Mouse (Mus musculus) gastrocnemius, postnatal 36 days (tissue): Measurements from ENCODE around the gene Mib2. TPM values are rescaled to one million over a fixed set of nuclear protein-coding genes. Genes with fewer than 3 reads are reported as not detected.
"Not testable (repeated sequence)": the region's sequence is repeated elsewhere in the genome, so short reads cannot be mapped to it uniquely, and the experiment has no call there.

Source experiments
- DNase-seq, 2 experiments: peaks; one replicate each; pipeline ENCODE4 v3.0.0; 2022
- intact Hi-C: fragments of 180-260 bp; cut with DNase I; formaldehyde crosslinking; loops from one replicate; pipeline ENCODE4 v1.15.1; 2025
- total RNA-seq, 2 experiments: library from RNA; stranded (reverse); gene quantifications; 2 replicates each; pipeline ENCODE4 v1.2.3; 2021

Gene Mib2
- total RNA-seq, 2 experiments from 2014 or later, result 13.8 to 15.2 TPM

DNA sequence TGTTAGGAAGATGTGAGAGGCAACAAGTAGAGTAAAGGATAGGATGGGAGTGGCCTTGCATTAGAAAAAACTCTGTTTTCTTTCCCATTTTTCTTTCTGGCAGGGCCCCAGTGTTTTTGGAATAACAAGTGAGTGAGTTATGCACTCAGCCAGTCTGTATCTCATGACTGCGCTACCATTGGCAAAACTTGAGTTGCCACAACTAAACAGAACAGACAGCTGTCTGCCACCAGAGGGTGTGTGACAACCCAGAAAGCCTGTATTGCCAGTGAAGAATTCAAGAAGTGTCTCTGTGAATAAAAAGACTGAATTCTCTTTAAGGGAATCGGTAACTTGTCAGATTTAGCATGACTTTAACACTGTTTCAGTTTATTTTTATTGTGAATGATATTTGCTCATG, 7.0 kb upstream of the Mib2 start:
- intact Hi-C loops, result no loop called here

DNA sequence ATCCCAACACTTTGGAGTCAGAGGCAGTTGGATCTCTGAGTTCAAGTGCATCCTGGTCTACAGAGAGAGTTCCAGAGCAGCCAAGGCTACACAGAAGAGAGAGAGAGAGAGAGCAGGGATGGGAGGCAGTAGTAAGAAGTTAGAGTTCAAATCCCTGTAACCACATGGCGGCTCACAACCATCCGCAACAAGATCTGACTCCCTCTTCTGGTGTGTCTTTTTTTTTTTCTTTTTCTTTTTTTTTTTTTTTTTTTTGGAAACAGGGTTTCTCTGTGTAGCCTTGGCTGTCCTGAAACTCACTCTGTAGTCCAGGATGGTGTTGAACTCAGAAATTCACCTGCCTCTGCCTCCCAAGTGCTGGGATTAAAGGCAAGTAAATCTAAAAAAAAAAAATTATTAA, 3.1 kb upstream of the Mib2 start:
- intact Hi-C loops, result no loop called here
- no peak for DNase-seq

More for the DNA sequence above, 7.0 kb upstream of the Mib2 start:
- no peak for DNase-seq

GRCm38 (mm10) chr4:155670236-155670635, 1.2 kb upstream of the Mib2 start:
- intact Hi-C loops, DNase-seq: not testable (repeated sequence)

- intact Hi-C loops, result no loop called here
- DNase-seq, result no peak
Measured at GRCm38 (mm10) chr4:155669598-155670075, 639 bp upstream of the Mib2 start.

- no peak for DNase-seq
- intact Hi-C loops, result no loop called here
Measured at GRCm38 (mm10) chr4:155666903-155667302, 2.1 kb downstream of the Mib2 start.

GRCm38 (mm10) chr4:155660641-155661040, 8.4 kb downstream of the Mib2 start:
- DNase-seq, result no peak
- intact Hi-C loops, result no loop called here

- no peak for DNase-seq
- intact Hi-C loops, result no loop called here
Measured at GRCm38 (mm10) chr4:155658961-155659360, 10.0 kb downstream of the Mib2 start.

GRCm38 (mm10) chr4:155656214-155656751, 12.7 kb downstream of the Mib2 start:
- DNase-seq, result no peak
- intact Hi-C loops, result no loop called here

DNA sequence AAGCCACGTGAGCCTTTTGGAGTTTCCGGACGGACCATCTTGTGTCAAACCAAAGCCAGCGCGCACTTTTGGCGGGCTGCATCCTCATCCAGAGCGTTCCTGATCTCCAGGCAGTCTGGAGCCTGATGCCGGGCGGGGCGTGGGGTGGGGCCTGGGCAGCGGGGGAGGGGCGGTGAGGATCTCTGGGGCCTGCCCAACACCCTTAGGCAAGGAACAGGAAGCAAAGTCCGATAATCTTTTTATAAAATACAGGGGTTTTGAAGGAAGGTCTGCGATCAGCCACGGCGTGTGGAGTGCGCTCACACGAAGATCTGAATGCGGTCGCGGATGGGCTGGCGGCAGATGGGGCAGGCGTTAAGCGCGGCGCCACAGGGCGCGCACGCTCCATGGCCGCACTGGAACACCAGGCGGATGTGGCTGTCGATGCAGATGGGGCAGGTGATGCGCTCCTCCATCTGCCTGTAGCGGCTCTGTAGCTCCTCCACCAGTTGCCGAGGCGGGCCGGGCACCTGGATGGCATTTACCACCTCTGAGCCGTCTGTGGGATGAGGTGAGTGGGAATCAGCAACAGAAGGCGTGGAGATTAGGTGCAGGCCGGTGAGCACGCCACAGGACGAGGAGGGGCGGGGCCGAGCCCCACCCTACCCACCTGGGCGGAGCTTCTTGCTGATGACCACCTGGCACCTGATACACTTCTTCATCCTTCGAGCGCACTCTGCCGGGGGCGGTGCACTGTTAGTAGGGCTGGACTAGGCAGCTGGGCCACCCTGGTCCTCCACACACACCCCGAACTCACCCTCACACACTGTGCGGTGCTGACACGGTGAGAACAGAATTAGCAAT, 14.3 kb downstream of the Mib2 start:
- no peak for DNase-seq
- intact Hi-C loops, result no loop called here

- intact Hi-C loops, result no loop called here
- no peak for DNase-seq
Measured at GRCm38 (mm10) chr4:155654183-155654455, 14.9 kb downstream of the Mib2 start.

GRCm38 (mm10) chr4:155653451-155654182, 15.4 kb downstream of the Mib2 start:
- intact Hi-C loops, result no loop called here
- DNase-seq, result no peak

- DNase-seq, result peak; percentile 44 to 47
- intact Hi-C loops, result no loop called here
Measured at GRCm38 (mm10) chr4:155653086-155653450, 15.9 kb downstream of the Mib2 start, which contains the start of gene Mmp23. Mmp23 (minus strand) TSS chr4:155653384.

DNA sequence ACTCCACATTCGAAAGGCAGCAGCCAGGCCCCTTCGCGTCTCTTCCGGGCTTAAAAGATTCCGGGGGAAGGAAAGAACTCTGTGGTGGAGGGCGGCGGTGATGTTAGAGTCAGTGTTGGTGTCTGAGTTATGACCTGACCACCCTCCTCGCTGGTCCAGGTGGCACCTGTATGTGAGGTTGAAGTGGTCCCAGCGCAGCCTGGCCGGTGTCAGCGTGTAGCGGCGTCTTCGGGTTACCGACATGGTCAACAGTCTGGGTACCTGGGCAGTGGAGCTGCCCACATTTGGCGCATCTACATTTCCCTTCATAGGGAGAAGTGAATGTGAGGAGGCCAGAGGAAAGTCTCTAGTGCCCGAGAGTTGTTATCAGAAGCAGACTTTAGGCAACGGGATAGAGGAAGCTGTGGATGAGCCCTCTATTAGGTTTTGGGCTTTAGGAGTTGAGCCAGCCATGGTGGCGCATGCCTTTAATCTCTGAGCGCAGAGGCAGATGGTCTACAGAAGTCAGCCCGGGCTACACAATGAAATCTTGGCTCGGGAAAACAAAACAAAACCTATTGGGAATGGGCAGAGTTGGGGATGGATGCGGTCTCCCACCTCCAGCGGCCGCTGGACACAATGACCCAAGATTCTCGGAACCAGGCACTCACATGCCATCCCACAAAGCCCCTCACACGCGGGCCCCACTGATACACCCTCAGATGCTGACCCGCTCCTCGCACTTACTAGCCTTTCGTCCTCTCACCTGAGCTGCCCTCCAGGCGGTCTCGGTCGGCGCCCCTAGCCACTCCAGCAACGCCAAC, 16.5 kb downstream of the Mib2 start:
- DNase-seq, result no peak
- intact Hi-C loops, result no loop called here

DNA sequence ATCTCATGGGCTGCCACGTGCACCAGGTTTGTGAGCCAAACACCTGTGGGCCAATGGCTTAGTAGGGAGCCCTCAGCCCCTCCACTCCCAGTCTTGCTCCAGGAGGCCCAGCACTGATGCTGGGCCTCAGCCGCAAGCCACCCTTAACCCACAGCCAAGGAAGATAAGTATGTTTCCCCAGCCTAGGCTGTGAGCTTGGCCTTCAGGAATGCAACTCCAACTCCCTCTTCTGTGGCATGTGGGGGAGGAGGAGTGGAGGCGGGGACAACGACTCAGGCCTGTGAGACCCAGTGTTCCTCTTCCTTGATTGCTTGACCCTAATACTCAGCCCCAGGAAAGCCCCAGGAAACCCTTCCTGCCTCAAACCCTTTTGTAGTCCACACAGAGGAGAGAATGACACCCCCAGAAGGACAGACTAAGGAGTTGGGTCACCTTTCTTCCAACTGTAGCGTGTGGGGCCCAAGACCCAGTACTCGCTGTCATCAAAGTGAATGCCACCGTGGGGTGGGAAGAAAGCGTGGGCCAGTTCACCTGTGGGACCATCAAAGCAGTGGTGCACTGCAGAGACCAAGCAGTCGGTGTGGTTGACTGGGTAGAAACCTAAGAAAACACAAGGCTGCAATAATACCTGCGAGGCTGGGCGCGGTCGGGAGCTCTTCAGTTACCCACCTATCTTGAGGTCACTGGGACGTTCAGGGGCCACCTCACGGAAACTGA, 17.3 kb downstream of the Mib2 start:
- no peak for DNase-seq

GRCm38 (mm10) chr4:155649355-155649754, 19.6 kb downstream of the Mib2 start:
- intact Hi-C loops, result no loop called here
- DNase-seq, result no peak

More for the DNA sequence above, 17.3 kb downstream of the Mib2 start:
- intact Hi-C loops, result no loop called here

DNA sequence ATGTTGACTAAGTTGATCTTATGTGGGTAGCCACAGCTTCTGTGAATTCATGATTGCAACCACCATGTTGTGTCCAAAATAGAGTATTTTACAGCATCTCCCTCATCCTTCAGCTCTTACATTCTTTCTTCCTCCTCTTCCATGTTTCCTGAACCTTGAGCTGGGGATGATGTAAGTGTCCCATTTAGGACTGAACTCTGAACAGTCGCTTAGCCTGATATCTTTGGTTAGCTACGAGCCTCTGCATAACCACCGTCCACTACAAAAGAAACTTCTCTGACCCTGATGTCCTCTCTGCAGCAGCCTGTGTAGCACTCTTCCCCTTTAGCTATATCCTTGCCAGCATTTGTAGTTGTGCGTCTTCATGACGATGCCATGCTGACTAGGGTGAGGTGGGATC, 23.3 kb downstream of the Mib2 start:
- intact Hi-C loops, result no loop called here
- no peak for DNase-seq

- DNase-seq, intact Hi-C loops: not testable (repeated sequence)
Measured at GRCm38 (mm10) chr4:155645308-155645707, 23.7 kb downstream of the Mib2 start, which contains the start of gene Gm10563. Gm10563 (minus strand) TSS chr4:155645408.

DNA sequence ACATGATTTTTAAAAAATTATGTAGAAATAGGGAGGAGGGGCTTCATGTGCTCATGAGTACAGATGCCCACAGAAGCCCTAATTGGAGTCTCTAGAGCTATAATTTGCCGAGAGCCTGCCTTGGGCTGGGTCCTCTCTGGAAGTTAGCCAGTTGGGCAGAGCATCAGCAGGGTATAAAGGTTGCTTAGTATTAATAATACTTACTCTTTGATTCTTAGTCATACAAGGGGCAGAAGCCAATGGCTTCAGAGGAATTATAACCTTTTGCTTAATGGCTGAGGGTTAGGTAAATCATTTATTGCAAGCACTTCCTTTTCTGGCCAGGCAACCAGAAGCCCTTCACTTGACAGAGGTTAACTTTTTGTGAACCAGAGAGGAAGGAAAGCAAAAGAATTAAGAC, 25.5 kb downstream of the Mib2 start:
- DNase-seq, result no peak
- intact Hi-C loops, result no loop called here

- DNase-seq, result no peak
- intact Hi-C loops, result loop anchor here (5.0 kb wide), 1 partner anchor 116 kb away; no protein-coding TSS in a partner anchor
Measured at GRCm38 (mm10) chr4:155635766-155636499, 33.1 kb downstream of the Mib2 start.
